Mouse (Mus musculus): ENCODE results near the gene Mroh2a.

Mroh2a gene

GRCm38 (mm10) chr1:88226670-88227379 is at the start of gene Mroh2a:
TSS of gene Mroh2a (plus strand) at chr1:88226986.
- WGBS: 55% methylated on average over 5 of the region's 5 CpGs

- WGBS: 92% methylated on average over 1 of the region's 1 CpGs
These were observed 47.1 kb upstream of the Mroh2a start for GRCm38 (mm10) chr1:88179657-88180056.

GRCm38 (mm10) chr1:88186325-88186935 is 40.4 kb upstream of the Mroh2a start:
- WGBS: 93% methylated on average over 5 of the region's 5 CpGs

- WGBS: 78% methylated on average over 3 of the region's 3 CpGs
These were observed 34.6 kb upstream of the Mroh2a start for GRCm38 (mm10) chr1:88192136-88192535.

GRCm38 (mm10) chr1:88195687-88196086 is 31.1 kb upstream of the Mroh2a start:
- WGBS: 97% methylated on average over 1 of the region's 1 CpGs

GRCm38 (mm10) chr1:88197443-88197842 is 29.3 kb upstream of the Mroh2a start:
- 83% methylated on average over 3 of the region's 3 CpGs for WGBS

- 84% methylated on average over 2 of the region's 2 CpGs for whole genome bisulfite sequencing
These were observed 26.8 kb upstream of the Mroh2a start for GRCm38 (mm10) chr1:88199996-88200395.

GRCm38 (mm10) chr1:88200456-88200855 is 26.3 kb upstream of the Mroh2a start, which contains the start of gene Ugt1a2:
TSS of gene Ugt1a2 (plus strand) at chr1:88200601.
- 90% methylated on average over 7 of the region's 7 CpGs for WGBS

GRCm38 (mm10) chr1:88205294-88205922 is 21.4 kb upstream of the Mroh2a start, which contains the start of gene Dnajb3:
TSS of gene Dnajb3 (minus strand) at chr1:88205782.
- 6% methylated on average over 62 of the region's 62 CpGs for WGBS

GRCm38 (mm10) chr1:88206843-88207479 is 19.8 kb upstream of the Mroh2a start:
- 91% methylated on average over 2 of the region's 2 CpGs for WGBS

- 68% methylated on average over 8 of the region's 8 CpGs for WGBS
These were observed 15.0 kb upstream of the Mroh2a start, which contains the start of gene Ugt1a1 for GRCm38 (mm10) chr1:88211812-88212211. TSS of gene Ugt1a1 (plus strand) at chr1:88211959.

- WGBS: 61% methylated on average over 8 of the region's 8 CpGs
These were observed 14.3 kb upstream of the Mroh2a start for GRCm38 (mm10) chr1:88212341-88213045.

- 77% methylated on average over 1 of the region's 1 CpGs for WGBS
These were observed 13.7 kb upstream of the Mroh2a start for GRCm38 (mm10) chr1:88213061-88213460.

GRCm38 (mm10) chr1:88213766-88214461 is 12.9 kb upstream of the Mroh2a start:
- whole genome bisulfite sequencing: 77% methylated on average over 2 of the region's 2 CpGs

- 80% methylated on average over 2 of the region's 2 CpGs for WGBS
These were observed 12.3 kb upstream of the Mroh2a start for GRCm38 (mm10) chr1:88214462-88214952.

GRCm38 (mm10) chr1:88215466-88216380 is 11.1 kb upstream of the Mroh2a start:
- 72% methylated on average over 10 of the region's 10 CpGs for WGBS

GRCm38 (mm10) chr1:88216551-88216950 is 10.2 kb upstream of the Mroh2a start:
- 53% methylated on average over 2 of the region's 2 CpGs for WGBS

GRCm38 (mm10) chr1:88217144-88217543 is 9.6 kb upstream of the Mroh2a start:
- 56% methylated on average over 2 of the region's 2 CpGs for WGBS

GRCm38 (mm10) chr1:88217576-88217975 is 9.2 kb upstream of the Mroh2a start:
- 37% methylated on average over 3 of the region's 3 CpGs for WGBS

GRCm38 (mm10) chr1:88218051-88218450 is 8.7 kb upstream of the Mroh2a start:
- 75% methylated on average over 9 of the region's 9 CpGs for WGBS
